Mouse (Mus musculus) splenic B cell, adult 2 months (primary cell): ENCODE data around the gene Pik3cg.

Experiments used
- DNase-seq: peaks from one replicate; pipeline ENCODE4 v3.0.0-alpha.2; 2011; ENCODE audit warnings: low read depth, low spot score
- H3K27me3 ChIP-seq: 2 replicates; pipeline ENCODE4 v1.6.1; 2012; ENCODE audit warnings: mild to moderate bottlenecking, low read length, moderate library complexity, mixed read lengths; ENCODE audit not compliant: control insufficient read depth, poor library complexity, insufficient read depth, severe bottlenecking
- H3K36me3 ChIP-seq: 2 replicates; pipeline ENCODE4 v1.6.1; 2012; ENCODE audit warnings: mild to moderate bottlenecking, low read length, moderate library complexity, mixed read lengths; ENCODE audit not compliant: control insufficient read depth, poor library complexity, insufficient read depth, severe bottlenecking

The Pik3cg gene

DNA sequence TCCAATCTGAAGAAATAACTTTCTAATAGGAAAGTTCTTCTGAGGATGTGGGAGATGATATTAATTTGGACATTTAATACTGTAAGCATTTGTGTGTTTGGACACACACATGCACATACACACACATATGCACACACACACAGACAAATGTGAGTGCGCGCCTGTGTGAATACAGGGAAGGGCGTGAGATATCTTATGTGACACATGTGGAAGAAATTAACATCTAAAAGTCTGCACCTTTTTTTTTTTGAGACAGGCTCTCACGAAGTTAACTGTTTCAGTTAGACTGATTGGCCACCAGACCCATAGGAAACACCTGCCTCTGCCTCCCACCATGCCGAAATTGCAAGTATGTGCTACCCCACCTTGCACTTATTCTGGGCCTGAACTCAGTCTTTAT, 64.7 kb downstream of the Pik3cg start:
- Histone ChIP-seq H3K36me3 (no peaks in the 10 kb centered on the region), H3K27me3 (no peaks in the 10 kb centered on the region)
- no peak for DNase-seq

DNA sequence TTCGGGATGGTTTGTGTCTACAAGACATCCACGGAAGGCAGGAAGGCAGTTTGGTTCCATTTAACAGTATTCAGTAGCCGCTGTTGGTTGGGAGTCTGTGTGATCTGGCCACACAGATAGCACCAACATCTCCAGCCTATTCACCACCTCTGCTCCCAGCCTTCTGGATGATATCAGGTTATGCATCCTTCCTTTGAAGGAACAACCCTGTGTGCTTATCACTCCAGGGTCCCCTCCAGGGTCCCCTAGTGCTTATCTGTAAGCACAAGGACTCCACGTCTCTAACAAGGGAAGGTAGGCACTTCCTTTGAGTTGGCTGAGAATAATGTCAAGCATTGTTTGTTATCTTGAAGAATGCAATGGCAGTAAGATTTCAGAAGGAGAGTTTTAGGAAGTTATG, 65.3 kb downstream of the Pik3cg start:
- H3K36me3 ChIP-seq: no peaks in the 10 kb centered on the region
- H3K27me3 ChIP-seq: no peaks in the 10 kb centered on the region
- no peak for DNase-seq

DNA sequence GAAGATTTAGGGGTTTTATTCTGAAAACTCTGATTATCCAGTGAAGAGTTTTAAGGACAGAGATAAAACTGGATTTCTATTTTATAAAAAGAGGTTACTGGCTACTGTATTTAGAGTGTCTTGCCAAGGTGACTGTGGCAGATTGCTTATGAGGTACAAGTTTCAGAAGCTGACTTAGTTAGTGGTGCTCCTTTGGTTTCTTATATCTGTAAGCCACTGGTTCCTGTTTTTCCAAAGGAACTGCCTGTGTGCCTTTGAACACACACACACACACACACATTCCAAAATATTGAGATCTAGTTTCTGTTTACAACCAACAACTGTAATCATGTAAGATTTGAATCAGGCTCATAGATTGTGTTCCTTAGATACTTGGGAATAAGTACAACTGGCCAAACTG, 66.7 kb downstream of the Pik3cg start:
- Histone ChIP-seq H3K27me3 (no peaks in the 10 kb centered on the region), H3K36me3 (no peaks in the 10 kb centered on the region)
- DNase-seq: no peak

DNA sequence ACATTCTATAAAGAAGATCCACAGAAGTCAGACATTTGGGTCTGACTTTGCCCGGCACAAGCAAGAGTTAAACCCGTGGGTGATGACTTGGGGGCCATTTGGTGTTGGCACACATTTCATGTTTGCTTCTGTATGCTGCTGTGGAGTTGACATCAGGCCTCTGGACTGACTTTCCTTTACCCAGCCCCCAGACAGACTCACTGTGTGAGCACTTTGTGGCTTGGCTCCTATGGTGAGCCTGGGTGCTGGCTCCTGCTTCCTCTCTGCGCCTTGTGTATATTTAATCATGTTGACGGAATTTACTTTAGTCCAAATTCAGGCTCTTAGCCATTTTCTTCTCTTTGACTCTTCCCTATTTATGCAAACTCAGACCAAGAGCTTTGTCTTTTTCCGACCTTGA, 69.6 kb downstream of the Pik3cg start:
- Histone ChIP-seq H3K27me3 (no peaks in the 10 kb centered on the region), H3K36me3 (no peaks in the 10 kb centered on the region)
- no peak for DNase-seq

DNA sequence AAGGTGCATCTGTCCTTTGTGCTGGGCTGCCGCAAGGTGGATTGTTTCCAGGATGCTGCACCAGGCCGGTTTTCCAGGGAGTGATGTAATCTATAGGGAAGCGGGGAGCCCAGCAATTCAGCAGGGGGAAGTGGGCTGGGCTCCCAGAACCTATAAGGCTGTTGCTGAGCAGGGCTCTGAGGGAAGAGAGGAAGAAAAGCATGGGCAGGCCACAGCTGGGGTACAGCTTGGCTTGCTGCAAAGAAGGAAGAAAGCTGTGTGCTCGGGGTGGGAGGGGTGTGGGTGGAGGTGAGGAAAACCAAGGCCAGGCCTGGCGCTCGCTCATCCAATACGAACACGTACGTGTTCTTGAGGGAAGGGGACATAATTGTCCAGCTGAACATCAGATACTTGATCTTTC, 70.1 kb downstream of the Pik3cg start:
- Histone ChIP-seq H3K36me3 (no peaks in the 10 kb centered on the region), H3K27me3 (no peaks in the 10 kb centered on the region)
- DNase-seq: no peak

DNA sequence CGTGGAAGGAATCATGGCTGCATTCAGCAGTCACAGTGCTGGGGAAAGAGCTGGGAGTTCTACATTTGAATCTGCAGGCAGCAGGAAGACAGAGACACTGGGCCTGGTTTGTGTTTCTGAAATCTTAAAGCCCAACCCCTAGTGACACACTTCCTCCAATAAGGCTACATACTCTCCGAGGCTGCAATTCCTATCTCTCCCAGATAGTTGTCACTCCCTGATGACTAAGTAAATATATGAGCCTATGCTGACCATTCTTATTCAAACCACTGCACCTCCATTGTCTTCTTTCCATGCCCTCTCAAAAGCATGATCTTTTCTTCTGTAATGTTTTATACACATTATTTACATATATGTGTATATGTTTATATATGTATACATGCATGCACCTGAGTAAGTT, 70.9 kb downstream of the Pik3cg start:
- Histone ChIP-seq H3K27me3 (no peaks in the 10 kb centered on the region), H3K36me3 (no peaks in the 10 kb centered on the region)
- no peak for DNase-seq

DNA sequence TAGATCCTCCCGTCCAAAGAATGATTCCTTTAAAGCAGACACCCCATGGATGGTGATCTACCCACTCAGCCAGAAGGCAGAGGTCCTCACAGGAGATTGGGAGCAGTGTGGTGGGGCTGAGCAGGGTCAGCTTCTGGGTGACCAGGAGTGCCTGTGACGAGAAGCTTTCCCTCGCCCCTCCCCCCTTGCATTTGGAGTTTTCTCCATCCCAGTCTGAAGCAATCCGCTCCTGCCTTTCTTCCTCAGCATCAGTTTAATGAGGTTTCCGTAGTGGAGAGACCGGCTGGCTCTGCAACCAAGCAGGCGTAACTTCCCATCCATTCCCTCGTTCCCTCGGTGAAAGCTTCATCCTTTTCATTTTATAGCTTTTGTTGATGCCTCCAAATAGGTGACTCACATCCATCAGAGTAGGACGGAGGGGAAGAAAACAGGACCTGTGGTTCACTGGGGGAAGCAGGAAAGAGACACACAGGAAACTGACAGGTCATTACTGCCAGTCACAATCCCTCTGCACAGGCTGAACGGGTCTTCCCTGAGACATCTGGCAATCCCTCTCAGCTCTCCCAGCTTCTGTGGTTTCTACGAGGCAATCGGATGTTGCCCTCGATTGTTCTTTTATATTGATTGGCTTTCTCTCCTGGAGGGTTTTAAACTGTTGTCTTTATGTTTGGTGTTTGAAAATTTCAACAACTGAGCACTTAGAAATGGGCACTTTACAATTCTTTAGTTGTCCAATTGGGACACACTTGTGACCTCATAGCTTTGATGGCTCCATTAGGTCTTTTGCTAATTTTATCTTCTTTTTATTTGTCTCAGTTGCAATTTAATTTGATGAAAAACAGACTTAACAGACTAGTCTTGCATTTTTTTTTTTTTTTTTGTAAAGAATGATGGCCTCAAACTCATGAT, 80.6 kb downstream of the Pik3cg start:
- no peaks in the 10 kb centered on the region for H3K36me3 ChIP-seq
- no peaks in the 10 kb centered on the region for H3K27me3 ChIP-seq
- no peak for DNase-seq

DNA sequence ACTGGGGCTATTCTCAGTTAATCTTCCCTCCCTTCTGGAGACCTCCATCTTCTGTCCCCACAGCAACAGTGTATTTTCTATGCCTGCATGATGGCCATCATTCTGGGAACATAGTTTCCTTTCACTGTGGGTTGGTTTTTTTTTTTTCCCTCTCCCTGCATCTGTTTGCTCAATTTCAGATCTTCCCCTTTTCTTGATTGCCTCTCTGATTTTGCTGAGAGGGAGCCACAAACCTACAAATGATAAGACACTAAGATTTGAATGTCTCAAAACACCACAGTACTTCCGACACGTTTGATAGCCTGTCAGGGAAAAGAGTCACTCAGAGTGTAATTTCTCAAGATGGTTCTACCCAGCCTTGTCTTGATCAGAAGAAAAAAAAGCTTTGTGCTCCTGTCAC, 81.3 kb downstream of the Pik3cg start:
- no peaks in the 10 kb centered on the region for H3K36me3 ChIP-seq
- no peak for DNase-seq
- no peaks in the 10 kb centered on the region for H3K27me3 ChIP-seq

DNA sequence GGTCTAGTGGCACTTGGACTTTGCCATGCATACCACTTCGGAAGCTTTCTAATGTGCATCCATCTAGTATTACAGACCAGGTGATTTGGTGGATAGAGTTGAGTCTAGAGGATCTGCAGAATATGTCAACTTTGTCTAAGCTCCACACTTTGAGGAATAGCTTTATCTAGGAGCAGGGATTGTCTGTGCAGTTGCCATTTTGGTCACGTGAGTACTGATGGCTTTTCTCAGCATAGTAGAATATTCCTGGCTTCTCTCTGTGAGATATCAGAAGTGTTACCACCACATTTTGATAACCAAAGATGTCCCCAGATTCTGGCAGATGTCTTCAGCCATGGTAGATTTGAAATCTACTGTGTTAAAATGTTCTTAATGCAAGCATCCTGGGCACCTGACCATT, 84.0 kb downstream of the Pik3cg start:
- H3K27me3 ChIP-seq: no peaks in the 10 kb centered on the region
- DNase-seq: no peak
- H3K36me3 ChIP-seq: no peaks in the 10 kb centered on the region

DNA sequence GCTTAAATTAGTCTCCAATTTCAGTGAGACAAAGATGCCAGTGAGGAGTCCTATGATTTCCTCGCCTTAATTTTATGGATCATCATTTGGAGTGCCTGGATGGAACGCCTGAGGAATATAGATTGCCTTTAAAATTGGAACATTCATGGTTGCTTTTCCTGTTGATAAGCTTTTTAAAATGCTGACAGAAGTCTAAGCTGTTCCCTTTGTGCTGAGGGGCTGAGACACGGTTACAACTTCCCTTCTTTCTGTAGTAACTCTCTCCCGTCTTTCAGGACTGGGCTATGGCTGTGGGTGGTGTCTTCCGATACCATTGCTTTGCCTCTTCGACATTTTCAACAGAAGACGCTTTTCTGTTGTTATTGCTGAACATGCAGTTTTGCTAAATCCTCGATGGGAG, 84.4 kb downstream of the Pik3cg start:
- no peak for DNase-seq
- H3K36me3 ChIP-seq: no peaks in the 10 kb centered on the region
- no peaks in the 10 kb centered on the region for H3K27me3 ChIP-seq

DNA sequence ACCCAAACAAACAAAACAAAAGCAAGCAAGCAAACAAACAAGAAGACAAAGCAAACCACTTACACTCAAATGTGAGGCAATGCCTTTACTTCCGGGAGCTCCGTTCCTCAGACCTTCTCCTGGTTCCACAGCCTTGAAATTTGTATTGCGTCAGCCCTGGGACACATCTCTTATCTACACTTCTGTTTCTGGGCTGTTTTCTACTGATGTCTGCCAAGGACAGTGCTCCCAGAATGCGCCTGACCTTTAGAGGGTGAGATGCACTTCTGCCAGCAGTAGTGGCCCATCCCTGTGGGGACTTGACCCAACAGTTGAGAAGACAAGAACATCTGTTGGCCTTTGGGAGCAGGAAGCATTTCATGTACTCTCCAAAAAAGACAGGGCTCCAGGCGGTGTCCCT, 84.9 kb downstream of the Pik3cg start:
- DNase-seq: no peak
- Histone ChIP-seq H3K36me3 (no peaks in the 10 kb centered on the region), H3K27me3 (no peaks in the 10 kb centered on the region)
